7 mouse cellular contexts compared by ENCODE assay signal in genomic region chr14:62389064-62389728, GRCm38 (mm10).
DNase-seq lines count a peak whose midpoint lies in the region; ATAC-seq and TF ChIP-seq lines count a peak whose summit lies in the region.

No protein-coding gene starts in this region.

- peaks cover 7% of the 10 kb centered on the region; the same call in 1 of the 2 replicates for H3K4me1 ChIP-seq in forebrain, postnatal 0 days (ENCODE audit: insufficient read depth)
- no peaks in the 10 kb centered on the region for H3K4me1 ChIP-seq in small intestine, adult 2 months (ENCODE audit: control insufficient read depth, insufficient read depth, insufficient read length, low read length)

- no peaks in the 10 kb centered on the region for H3K36me3 ChIP-seq in forebrain, postnatal 0 days (ENCODE audit: insufficient read depth)
- no peaks in the 10 kb centered on the region for H3K36me3 ChIP-seq in small intestine, adult 2 months (ENCODE audit: control insufficient read depth, insufficient read depth, low read length)

- H3K9me3 ChIP-seq in forebrain, postnatal 0 days (ENCODE audit: low read length): no peaks in the 10 kb centered on the region

- DNase-seq in 3134 (ENCODE audit: extremely low read depth, insufficient read length, low spot score) (peak; percentile 16), 3T3-L1 (ENCODE audit: low read depth, low spot score) (peak; percentile 50)
- DNase-seq in forebrain, postnatal 0 days: peak; percentile 52
- DNase-seq in left cerebral cortex, postnatal 10 days (ENCODE audit: extremely low spot score in 1 of 2, low spot score in 2 of 2): peak; percentile 36 to 48
- no peak for DNase-seq in ovary, postnatal 36 days (ENCODE audit: low spot score)

- H3K4me2 ChIP-seq in forebrain, postnatal 0 days (ENCODE audit: low read depth): peak overlapping the region; percentile 24

- TF ChIP-seq CTCF in forebrain, postnatal 0 days (IDR thresholded peaks at IDR 0.05; ENCODE audit: low read depth): no peak
- TF ChIP-seq CTCF in small intestine, adult 2 months (IDR thresholded peaks at IDR 0.05; ENCODE audit: extremely low read depth, insufficient read length, insufficient replicate concordance, low read depth, low read length): no peak

- intact Hi-C loops in left cerebral cortex, postnatal 10 days (cut with DNase I): no loop called here

- no peak overlapping the region; the same call in 1 of the 2 replicates for H3K9ac ChIP-seq in forebrain, postnatal 0 days

- peak; percentile 94 for ATAC-seq in forebrain, postnatal 0 days
- no peak for ATAC-seq in megakaryocyte-erythroid progenitor cell, adult 5-6 weeks (replicated peaks; ENCODE audit: low FRiP score, low TSS enrichment, poor library complexity, severe bottlenecking)

- WGBS in forebrain, postnatal 0 days: 10% methylated on average over 6 of the region's 6 CpGs
- 66% methylated on average over 6 of the region's 6 CpGs for WGBS in small intestine, adult 2 months

- no peak overlapping the region for H3K4me3 ChIP-seq in forebrain, postnatal 0 days (ENCODE audit: low read depth, low read length)
- peak overlapping the region; percentile 1; the same call in 1 of the 2 replicates for H3K4me3 ChIP-seq in small intestine, adult 2 months (ENCODE audit: low read depth, low read length)

- no peaks in the 10 kb centered on the region for H3K27me3 ChIP-seq in forebrain, postnatal 0 days (ENCODE audit: insufficient read depth, low read length)
- no peaks in the 10 kb centered on the region for H3K27me3 ChIP-seq in small intestine, adult 2 months (ENCODE audit: control insufficient read depth, insufficient read depth, low read length)

- H3K27ac ChIP-seq in forebrain, postnatal 0 days (ENCODE audit: low read depth, low read length): peak overlapping the region; percentile 72
- no peak overlapping the region for H3K27ac ChIP-seq in small intestine, adult 2 months (ENCODE audit: insufficient read depth, low read depth, low read length)

- no peak for TF ChIP-seq POLR2A in small intestine, adult 2 months (IDR thresholded peaks at IDR 0.05; ENCODE audit: low read depth, low read length)
